Mouse (Mus musculus): ENCODE results near the gene Atp6v1c2.

DNA sequence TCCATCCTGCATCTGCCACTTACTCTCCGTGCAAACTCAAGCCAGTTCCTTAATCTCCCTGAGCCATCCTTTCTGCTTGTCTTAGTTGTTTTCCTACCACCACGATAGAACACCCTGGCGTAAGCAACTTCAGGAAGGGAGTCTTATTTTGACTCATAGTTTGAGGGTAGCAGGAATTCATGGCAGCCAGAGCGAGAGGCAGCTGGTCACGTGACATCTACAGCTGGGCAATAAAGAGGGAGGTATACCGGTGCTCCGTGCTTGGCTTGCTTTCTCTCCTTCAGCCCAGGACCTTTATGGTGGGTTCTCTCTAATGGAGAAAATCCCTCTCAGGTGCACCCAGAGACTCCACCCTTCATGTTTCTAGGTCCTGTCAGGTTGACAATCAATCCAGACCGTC lies 78.2 kb downstream of the Atp6v1c2 start:
- TF ChIP-seq CTCF (IDR thresholded peaks at IDR 0.05; ENCODE audit: insufficient read depth, low read length) = no peak
- no peak for TF ChIP-seq POLR2A (IDR thresholded peaks at IDR 0.05; ENCODE audit: borderline replicate concordance, extremely low read depth, low read depth, low read length)
